Mouse (Mus musculus) myocyte (in vitro differentiated cells): Measurements from ENCODE around the gene Tekt1. TPM values are rescaled to one million over a fixed set of nuclear protein-coding genes. Genes with fewer than 3 reads are reported as not detected.

Experiments
- H3K27me3 ChIP-seq: one replicate; pipeline ENCODE4 v1.6.1; 2011; ENCODE audit not compliant: control insufficient read depth, insufficient read depth, insufficient read length
- H3K36me3 ChIP-seq: one replicate; pipeline ENCODE4 v1.6.1; 2011; ENCODE audit not compliant: control insufficient read depth, insufficient read depth
- H3K4me2 ChIP-seq: one replicate; pipeline ENCODE4 v1.6.1; 2011; ENCODE audit warnings: low read depth, control low read depth
- H3K4me3 ChIP-seq: one replicate; pipeline ENCODE4 v1.5.1; 2011; ENCODE audit warnings: mild to moderate bottlenecking, control low read depth, moderate library complexity
- H3K79me2 ChIP-seq: one replicate; pipeline ENCODE4 v1.6.1; 2011; ENCODE audit not compliant: control insufficient read depth, insufficient read depth
- H3ac ChIP-seq: one replicate; pipeline ENCODE4 v1.6.1; 2011; ENCODE audit not compliant: control insufficient read depth, insufficient read length
- CEBPB ChIP-seq: IDR thresholded peaks from 2 replicates; pipeline ENCODE4 v1.6.1; 2011; ENCODE audit warnings: mild to moderate bottlenecking, moderate library complexity; ENCODE audit not compliant: poor library complexity, insufficient read depth, severe bottlenecking
- E2F4 ChIP-seq: IDR thresholded peaks from one replicate; pipeline ENCODE4 v1.6.1; 2011; ENCODE audit warnings: mild to moderate bottlenecking, control low read depth, moderate library complexity; ENCODE audit not compliant: insufficient read depth
- MAX ChIP-seq: IDR thresholded peaks from one replicate; pipeline ENCODE4 v1.6.1; 2011; ENCODE audit warnings: low read depth, mild to moderate bottlenecking, control low read depth
- MYOD1 ChIP-seq, 3 experiments: IDR thresholded peaks; one replicate each; pipeline ENCODE4 v1.6.1; 2011; ENCODE audit warnings: control low read depth in 2 of 3, low read depth in 2 of 3, mild to moderate bottlenecking in 2 of 3, moderate library complexity in 1 of 3; ENCODE audit not compliant: insufficient read length in 2 of 3, control insufficient read depth in 1 of 3
- MYOG ChIP-seq, 3 experiments: IDR thresholded peaks; one replicate each; pipeline ENCODE4 v1.6.1; 2011; ENCODE audit warnings: control low read depth in 2 of 3, low read depth in 2 of 3, mild to moderate bottlenecking in 2 of 3; ENCODE audit not compliant: insufficient read length in 2 of 3, control insufficient read depth in 1 of 3, insufficient read depth in 1 of 3
- POLR2A ChIP-seq: IDR thresholded peaks from one replicate; pipeline ENCODE4 v1.6.1; 2011; ENCODE audit warnings: low read depth, mild to moderate bottlenecking, control low read depth, moderate library complexity; ENCODE audit not compliant: insufficient read length
- POLR2AphosphoS2 ChIP-seq: IDR thresholded peaks from one replicate; pipeline ENCODE4 v1.6.1; 2011; ENCODE audit warnings: low read depth, control low read depth; ENCODE audit not compliant: insufficient read length
- REST ChIP-seq: IDR thresholded peaks from one replicate; pipeline ENCODE4 v1.6.1; 2011; ENCODE audit warnings: mild to moderate bottlenecking, control low read depth, moderate library complexity; ENCODE audit not compliant: insufficient read depth, insufficient read length
- SRF ChIP-seq: IDR thresholded peaks from one replicate; pipeline ENCODE4 v1.6.1; 2011; ENCODE audit warnings: low read depth; ENCODE audit not compliant: control insufficient read depth, insufficient read length
- TCF12 ChIP-seq: IDR thresholded peaks from one replicate; pipeline ENCODE4 v1.6.1; 2011; ENCODE audit warnings: mild to moderate bottlenecking, control low read depth; ENCODE audit not compliant: poor library complexity, insufficient read depth, severe bottlenecking
- TCF3 ChIP-seq: IDR thresholded peaks from one replicate; pipeline ENCODE4 v1.6.1; 2011; ENCODE audit warnings: low read depth, control low read depth; ENCODE audit not compliant: insufficient read length
- USF1 ChIP-seq: IDR thresholded peaks from one replicate; pipeline ENCODE4 v1.6.1; 2011; ENCODE audit warnings: low read depth, mild to moderate bottlenecking, control low read depth, moderate library complexity
- polyA plus RNA-seq: library from polyadenylated mRNA; unstranded; fragments of >200 nt; fragmentation: generic; extraction: Trizol; gene quantifications from one replicate; pipeline ENCODE4 v1.2.1, GENCODE M21; 2012; ENCODE audit warnings: missing spikeins

Gene Tekt1
- polyA plus RNA-seq, 1 experiment = not detected

GRCm38 (mm10) chr11:72406079-72406675 is 43.9 kb upstream of the Tekt1 start:
- Histone ChIP-seq H3K79me2 (no peaks in the 10 kb centered on the region), H3K4me2 (no peak overlapping the region), H3K27me3 (peaks cover 71% of the 10 kb centered on the region), H3K4me3 (no peak overlapping the region), H3ac (no peak overlapping the region), H3K36me3 (no peaks in the 10 kb centered on the region)
- TF ChIP-seq SRF (no peak), CEBPB (no peak), MYOD1 (IDR thresholded peaks at IDR 0.05; ENCODE audit: control insufficient read depth in 1 of 3, insufficient read length in 2 of 3, low read depth in 2 of 3) (peak in 1 of 3 experiments; percentile 50), MYOG (IDR thresholded peaks at IDR 0.05; ENCODE audit: control insufficient read depth in 1 of 3, insufficient read depth in 1 of 3, insufficient read length in 2 of 3, low read depth in 2 of 3) (no peak), POLR2AphosphoS2 (no peak)

- Histone ChIP-seq H3ac (no peak overlapping the region), H3K36me3 (no peaks in the 10 kb centered on the region), H3K4me2 (no peak overlapping the region), H3K79me2 (no peaks in the 10 kb centered on the region), H3K4me3 (no peak overlapping the region), H3K27me3 (peaks cover 64% of the 10 kb centered on the region)
- TF ChIP-seq MAX (no peak), USF1 (no peak), TCF12 (no peak), E2F4 (no peak), CEBPB (no peak), REST (no peak), TCF3 (no peak), POLR2A (no peak), POLR2AphosphoS2 (no peak)
Observed at GRCm38 (mm10) chr11:72405532-72405931, 43.3 kb upstream of the Tekt1 start.

GRCm38 (mm10) chr11:72402969-72403368 is 40.7 kb upstream of the Tekt1 start:
- Histone ChIP-seq H3K27me3 (peaks cover 50% of the 10 kb centered on the region), H3K4me3 (no peak overlapping the region), H3ac (no peak overlapping the region), H3K4me2 (no peak overlapping the region), H3K36me3 (no peaks in the 10 kb centered on the region), H3K79me2 (no peaks in the 10 kb centered on the region)
- TF ChIP-seq MAX (no peak), MYOG (IDR thresholded peaks at IDR 0.05; ENCODE audit: control insufficient read depth in 1 of 3, insufficient read depth in 1 of 3, insufficient read length in 2 of 3, low read depth in 2 of 3) (no peak), MYOD1 (IDR thresholded peaks at IDR 0.05; ENCODE audit: control insufficient read depth in 1 of 3, insufficient read length in 2 of 3, low read depth in 2 of 3) (no peak), TCF12 (no peak), USF1 (no peak), REST (no peak), POLR2AphosphoS2 (no peak), CEBPB (no peak), TCF3 (no peak)

- Histone ChIP-seq H3K4me3 (no peak overlapping the region), H3K36me3 (no peaks in the 10 kb centered on the region), H3K27me3 (peaks cover 40% of the 10 kb centered on the region), H3K79me2 (no peaks in the 10 kb centered on the region), H3ac (no peak overlapping the region), H3K4me2 (no peak overlapping the region)
- no peak for TF ChIP-seq REST
- no peak for TF ChIP-seq MYOD1 (IDR thresholded peaks at IDR 0.05; ENCODE audit: control insufficient read depth in 1 of 3, insufficient read length in 2 of 3, low read depth in 2 of 3)
- no peak for TF ChIP-seq CEBPB
- TF ChIP-seq TCF3 = no peak
- TF ChIP-seq SRF = no peak
- no peak for TF ChIP-seq USF1
- TF ChIP-seq POLR2AphosphoS2 = no peak
- TF ChIP-seq MYOG (IDR thresholded peaks at IDR 0.05; ENCODE audit: control insufficient read depth in 1 of 3, insufficient read depth in 1 of 3, insufficient read length in 2 of 3, low read depth in 2 of 3) = no peak
- TF ChIP-seq POLR2A = no peak
- no peak for TF ChIP-seq TCF12
- no peak for TF ChIP-seq MAX
- no peak for TF ChIP-seq E2F4
Observed at GRCm38 (mm10) chr11:72402017-72402416, 39.8 kb upstream of the Tekt1 start.

- Histone ChIP-seq H3K4me3 (no peak overlapping the region), H3K4me2 (no peak overlapping the region), H3K27me3 (peaks cover 34% of the 10 kb centered on the region), H3ac (no peak overlapping the region), H3K36me3 (no peaks in the 10 kb centered on the region), H3K79me2 (no peaks in the 10 kb centered on the region)
- TF ChIP-seq MYOG (IDR thresholded peaks at IDR 0.05; ENCODE audit: control insufficient read depth in 1 of 3, insufficient read depth in 1 of 3, insufficient read length in 2 of 3, low read depth in 2 of 3) (no peak), CEBPB (no peak), POLR2A (no peak), E2F4 (no peak), USF1 (no peak), SRF (no peak), TCF3 (no peak), TCF12 (no peak), MYOD1 (IDR thresholded peaks at IDR 0.05; ENCODE audit: control insufficient read depth in 1 of 3, insufficient read length in 2 of 3, low read depth in 2 of 3) (no peak), REST (no peak), MAX (no peak), POLR2AphosphoS2 (no peak)
Observed at GRCm38 (mm10) chr11:72401068-72401467, 38.8 kb upstream of the Tekt1 start.
